ENCODE assay signal across 18 mouse cellular contexts in genomic region chr9:22122005-22122404, GRCm38 (mm10). TPM values are rescaled to one million over a fixed set of nuclear protein-coding genes. Genes with fewer than 3 reads are reported as not detected.
DNase-seq lines count a peak whose midpoint lies in the region; ATAC-seq and TF ChIP-seq lines count a peak whose summit lies in the region.
"Had no signal": no experiment of that assay in that cellular context is flagged by ENCODE, and none has a peak within 500 bp of the region (broad histone marks: within the 10 kb centered on the region; RNA-seq: fewer than 3 reads in every experiment).

No protein-coding gene starts in this region.

- peak overlapping the region; percentile 93 for H3K27ac ChIP-seq in spleen, adult 2 months (ENCODE audit: insufficient read depth, low read length)
- peak overlapping the region; percentile 87 for H3K27ac ChIP-seq in liver, embryonic 13.5 days
- H3K27ac ChIP-seq: forebrain, embryonic 10.5 days; hindbrain, embryonic 14.5 days; left cerebral cortex, adult 2 months had no signal

- WGBS in spleen, adult 2 months: 45% methylated on average over 3 of the region's 3 CpGs
- WGBS in liver, embryonic 13.5 days (ENCODE audit: insufficient replicate concordance): 71% methylated on average over 3 of the region's 3 CpGs

- no peaks in the 10 kb centered on the region for H3K9me3 ChIP-seq in liver, embryonic 13.5 days (replicated peaks)
- H3K9me3 ChIP-seq: forebrain, embryonic 10.5 days had no signal

- peak overlapping the region; percentile 37 for H3K9ac ChIP-seq in liver, embryonic 13.5 days
- H3K9ac ChIP-seq: hindbrain, embryonic 14.5 days had no signal

- TF ChIP-seq CTCF in spleen, adult 2 months (IDR thresholded peaks at IDR 0.05; ENCODE audit: extremely low read depth, insufficient read depth, insufficient read length, insufficient replicate concordance): no peak

- TF ChIP-seq POLR2A in spleen, adult 2 months (IDR thresholded peaks at IDR 0.05; ENCODE audit: low read depth, low read length): peak; percentile 70; the same call in 1 of the 2 replicates

- intact Hi-C loops in gastrocnemius, postnatal 14 days (cut with DNase I; ENCODE audit: low total_unique reads): no loop called here
- intact Hi-C loops in heart, postnatal 14 days (cut with DNase I): no loop called here

- peak; percentile 48 to 69 for DNase-seq in spleen, adult 2 months (ENCODE audit: low read depth in 1 of 2, low spot score in 2 of 2)
- DNase-seq in spleen, postnatal 14 days (ENCODE audit: low spot score in 2 of 2): no peak
- DNase-seq in liver, embryonic 13.5 days: no peak
- no peak for DNase-seq in gastrocnemius, postnatal 14 days
- DNase-seq in thymus, postnatal 25 days: no peak
- DNase-seq in heart, postnatal 14 days: no peak
- DNase-seq: adrenal gland, postnatal 25 days; cerebellum, adult 2 months; kidney, adult 8-10 months; kidney, postnatal 14 days; left cerebral cortex, postnatal 4 days; lung, postnatal 4 days had no signal

- peaks cover 41% of the 10 kb centered on the region; the same call in 1 of the 2 replicates for H3K4me1 ChIP-seq in spleen, adult 2 months (ENCODE audit: control insufficient read depth, insufficient read depth, insufficient read length)
- peaks cover 89% of the 10 kb centered on the region for H3K4me1 ChIP-seq in liver, embryonic 13.5 days (replicated peaks)

- H3K4me3 ChIP-seq in spleen, adult 2 months (ENCODE audit: extremely low read depth, insufficient read depth, insufficient read length): no peak overlapping the region
- no peak overlapping the region for H3K4me3 ChIP-seq in liver, embryonic 13.5 days (replicated peaks)
- H3K4me3 ChIP-seq: forebrain, embryonic 10.5 days; left cerebral cortex, adult 2 months had no signal

- no peak for ATAC-seq in liver, embryonic 13.5 days (ENCODE audit: low read depth)
- peak; percentile 34 for ATAC-seq in monocyte, adult 5-6 weeks (replicated peaks; ENCODE audit: insufficient number of reproducible peaks, low FRiP score, low TSS enrichment, poor library complexity, severe bottlenecking)

- H3K36me3 ChIP-seq in spleen, adult 2 months (ENCODE audit: control insufficient read depth, insufficient read depth, low read length): peaks cover 4% of the 10 kb centered on the region
- H3K36me3 ChIP-seq in liver, embryonic 13.5 days: peaks cover 19% of the 10 kb centered on the region
- H3K36me3 ChIP-seq: forebrain, embryonic 10.5 days had no signal

- no peaks in the 10 kb centered on the region for H3K27me3 ChIP-seq in spleen, adult 2 months (ENCODE audit: control insufficient read depth, insufficient read depth, low read length)
- H3K27me3 ChIP-seq in liver, embryonic 13.5 days: no peaks in the 10 kb centered on the region

- H3K4me2 ChIP-seq in liver, embryonic 13.5 days: peak overlapping the region; percentile 35; the same call in 1 of the 2 replicates
- H3K4me2 ChIP-seq: heart, embryonic 11.5 days; hindbrain, embryonic 14.5 days; midbrain, embryonic 11.5 days had no signal

RNA-seq across cellular contexts. Expression of gene Elof1, which starts 5.0 kb away (rescaled TPM):
- polyA plus RNA-seq in spleen, adult 2 months (2012; rRNA removed): 70.2 and 89.3 TPM in 2 replicates
- polyA plus RNA-seq in liver, embryonic 13.5 days (2015; fragmentation: Nextera tagmentation; extraction: Ambion mirVana): 103 and 109 TPM in 2 replicates
- total RNA-seq in monocyte, adult 5-6 weeks (2017): 22.0 to 30.4 TPM (median 24.7 TPM) in 3 replicates
- 10 to 100 TPM; 30.1 to 32.7 TPM for total RNA-seq in gastrocnemius, postnatal 14 days (2021)
- 10 to 100 TPM; 39.5 to 41.5 TPM for total RNA-seq in heart, postnatal 14 days (2021)

RNA-seq across cellular contexts. Expression of gene Acp5, which starts 13.5 kb away (rescaled TPM):
- polyA plus RNA-seq in spleen, adult 2 months (2012; rRNA removed): 309 and 340 TPM in 2 replicates
- polyA plus RNA-seq in liver, embryonic 13.5 days (2015; fragmentation: Nextera tagmentation; extraction: Ambion mirVana): 184 and 187 TPM in 2 replicates
- total RNA-seq in monocyte, adult 5-6 weeks (2017): 24.2 to 38.4 TPM (median 30.8 TPM) in 3 replicates
- 1 to 10 TPM in 1 of 2 experiments, under 1 TPM in 1; 0.55 to 1.1 TPM for total RNA-seq in gastrocnemius, postnatal 14 days (2021)
- total RNA-seq in heart, postnatal 14 days (2021): 1 to 10 TPM; 2.2 to 2.6 TPM

RNA-seq across cellular contexts. Expression of gene Cnn1, which starts 23.0 kb away (rescaled TPM):
- 7.2 and 8.0 TPM in 2 replicates for polyA plus RNA-seq in spleen, adult 2 months (2012; rRNA removed)
- polyA plus RNA-seq in liver, embryonic 13.5 days (2015; fragmentation: Nextera tagmentation; extraction: Ambion mirVana): 1.9 and 3.6 TPM in 2 replicates
- not detected in 3 replicates for total RNA-seq in monocyte, adult 5-6 weeks (2017)
- 1 to 10 TPM; 1.7 to 7.9 TPM for total RNA-seq in gastrocnemius, postnatal 14 days (2021)
- total RNA-seq in heart, postnatal 14 days (2021): 1 to 10 TPM; 5.4 to 9.5 TPM

RNA-seq across cellular contexts. Expression of gene Pigyl, which starts 34.6 kb away (rescaled TPM):
- polyA plus RNA-seq in spleen, adult 2 months (2012; rRNA removed): 23.6 and 38.6 TPM in 2 replicates
- 42.1 and 44.6 TPM in 2 replicates for polyA plus RNA-seq in liver, embryonic 13.5 days (2015; fragmentation: Nextera tagmentation; extraction: Ambion mirVana)
- 11.5 to 20.1 TPM (median 15.5 TPM) in 3 replicates for total RNA-seq in monocyte, adult 5-6 weeks (2017)
- 10 to 100 TPM; 29.3 to 30.3 TPM for total RNA-seq in gastrocnemius, postnatal 14 days (2021)
- 10 to 100 TPM; 42.8 to 44.2 TPM for total RNA-seq in heart, postnatal 14 days (2021)

RNA-seq across cellular contexts. Expression of gene Ecsit, which starts 36.8 kb away (rescaled TPM):
- polyA plus RNA-seq in spleen, adult 2 months (2012; rRNA removed): 21.8 and 30.1 TPM in 2 replicates
- 33.4 and 34.2 TPM in 2 replicates for polyA plus RNA-seq in liver, embryonic 13.5 days (2015; fragmentation: Nextera tagmentation; extraction: Ambion mirVana)
- 7.4 to 18.5 TPM (median 15.5 TPM) in 3 replicates for total RNA-seq in monocyte, adult 5-6 weeks (2017)
- total RNA-seq in gastrocnemius, postnatal 14 days (2021): 10 to 100 TPM; 68.5 to 72.2 TPM
- 10 to 100 TPM; 91.7 to 91.8 TPM for total RNA-seq in heart, postnatal 14 days (2021)

Comparison
In these comparisons a context has a peak if more than half of its experiments do, and no peak if none do; other contexts are left out.
1. DNase-seq: peak in spleen, adult 2 months (2 of 2); none in spleen, postnatal 14 days (0 of 2), liver, embryonic 13.5 days (single experiment), gastrocnemius, postnatal 14 days (single experiment), thymus, postnatal 25 days (single experiment) and heart, postnatal 14 days (0 of 2).